Mouse (Mus musculus): ENCODE results near the gene Ift27.

- TF ChIP-seq CTCF (IDR thresholded peaks at IDR 0.05; ENCODE audit: borderline replicate concordance, extremely low read depth, insufficient read depth, insufficient read length) (0 out of 2 replicates have a peak, but pooled peaks have one; percentile 29), POLR2A (IDR thresholded peaks at IDR 0.05; ENCODE audit: borderline replicate concordance, extremely low read depth, insufficient read depth, insufficient read length, poor library complexity, severe bottlenecking) (no peak)
These were observed 30.3 kb upstream of the Ift27 start for GRCm38 (mm10) chr15:78204053-78204847.
